Mouse (Mus musculus) myocyte (in vitro differentiated cells): ENCODE results near the gene Brwd1.

Experiments
- CEBPB ChIP-seq: IDR thresholded peaks from 2 replicates; pipeline ENCODE4 v1.6.1; 2011; ENCODE audit warnings: mild to moderate bottlenecking, moderate library complexity; ENCODE audit not compliant: poor library complexity, insufficient read depth, severe bottlenecking
- E2F4 ChIP-seq: IDR thresholded peaks from one replicate; pipeline ENCODE4 v1.6.1; 2011; ENCODE audit warnings: mild to moderate bottlenecking, control low read depth, moderate library complexity; ENCODE audit not compliant: insufficient read depth
- MAX ChIP-seq: IDR thresholded peaks from one replicate; pipeline ENCODE4 v1.6.1; 2011; ENCODE audit warnings: low read depth, mild to moderate bottlenecking, control low read depth
- MYOD1 ChIP-seq, 3 experiments: IDR thresholded peaks; one replicate each; pipeline ENCODE4 v1.6.1; 2011; ENCODE audit warnings: control low read depth in 2 of 3, low read depth in 2 of 3, mild to moderate bottlenecking in 2 of 3, moderate library complexity in 1 of 3; ENCODE audit not compliant: insufficient read length in 2 of 3, control insufficient read depth in 1 of 3
- MYOG ChIP-seq, 3 experiments: IDR thresholded peaks; one replicate each; pipeline ENCODE4 v1.6.1; 2011; ENCODE audit warnings: control low read depth in 2 of 3, low read depth in 2 of 3, mild to moderate bottlenecking in 2 of 3; ENCODE audit not compliant: insufficient read length in 2 of 3, control insufficient read depth in 1 of 3, insufficient read depth in 1 of 3
- POLR2A ChIP-seq: IDR thresholded peaks from one replicate; pipeline ENCODE4 v1.6.1; 2011; ENCODE audit warnings: low read depth, mild to moderate bottlenecking, control low read depth, moderate library complexity; ENCODE audit not compliant: insufficient read length
- POLR2AphosphoS2 ChIP-seq: IDR thresholded peaks from one replicate; pipeline ENCODE4 v1.6.1; 2011; ENCODE audit warnings: low read depth, control low read depth; ENCODE audit not compliant: insufficient read length
- TCF12 ChIP-seq: IDR thresholded peaks from one replicate; pipeline ENCODE4 v1.6.1; 2011; ENCODE audit warnings: mild to moderate bottlenecking, control low read depth; ENCODE audit not compliant: poor library complexity, insufficient read depth, severe bottlenecking
- TCF3 ChIP-seq: IDR thresholded peaks from one replicate; pipeline ENCODE4 v1.6.1; 2011; ENCODE audit warnings: low read depth, control low read depth; ENCODE audit not compliant: insufficient read length
- USF1 ChIP-seq: IDR thresholded peaks from one replicate; pipeline ENCODE4 v1.6.1; 2011; ENCODE audit warnings: low read depth, mild to moderate bottlenecking, control low read depth, moderate library complexity

DNA sequence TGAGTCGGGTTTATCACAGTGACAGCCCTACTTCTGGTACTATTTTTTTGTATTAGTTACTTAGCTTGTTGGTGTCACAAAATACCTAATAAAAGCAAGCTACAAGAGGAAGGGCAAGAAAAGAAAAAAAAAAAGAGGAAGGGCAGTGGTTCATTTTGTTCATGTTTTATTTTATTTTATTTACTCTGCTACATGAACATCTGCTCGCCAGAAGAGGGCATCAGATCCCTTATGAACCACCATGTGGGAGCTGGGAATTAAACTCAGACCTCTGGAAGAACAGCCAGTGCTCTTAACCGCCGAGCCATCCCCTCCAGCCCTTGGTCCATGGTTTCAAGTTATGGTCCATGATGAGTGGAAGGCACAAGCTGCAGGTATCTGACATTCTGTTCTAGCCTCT, 32.4 kb upstream of the Brwd1 start:
- TF ChIP-seq E2F4 (no peak), POLR2A (no peak), TCF3 (no peak), POLR2AphosphoS2 (no peak), MYOD1 (IDR thresholded peaks at IDR 0.05; ENCODE audit: control insufficient read depth in 1 of 3, insufficient read length in 2 of 3, low read depth in 2 of 3) (no peak), MYOG (IDR thresholded peaks at IDR 0.05; ENCODE audit: control insufficient read depth in 1 of 3, insufficient read depth in 1 of 3, insufficient read length in 2 of 3, low read depth in 2 of 3) (no peak), TCF12 (no peak), USF1 (no peak), MAX (no peak), CEBPB (no peak)
